Mouse (Mus musculus) C2C12 (cell line): ENCODE data around the gene Mmadhc.

Source experiments
- CEBPB ChIP-seq: IDR thresholded peaks from one replicate; pipeline ENCODE4 v1.6.1; 2011; ENCODE audit warnings: low read depth, mild to moderate bottlenecking, control low read depth, moderate library complexity
- CTCF ChIP-seq: IDR thresholded peaks from one replicate; pipeline ENCODE4 v1.5.1; 2011; ENCODE audit not compliant: control insufficient read depth, insufficient read depth, insufficient read length
- FOSL1 ChIP-seq: IDR thresholded peaks from one replicate; pipeline ENCODE4 v1.8.0; 2011; ENCODE audit warnings: mild to moderate bottlenecking, low read length; ENCODE audit not compliant: poor library complexity, insufficient read depth, severe bottlenecking
- MAX ChIP-seq: IDR thresholded peaks from one replicate; pipeline ENCODE4 v1.6.1; 2011; ENCODE audit warnings: mild to moderate bottlenecking, control low read depth
- MYOD1 ChIP-seq: IDR thresholded peaks from one replicate; pipeline ENCODE4 v1.6.1; 2011; ENCODE audit warnings: low read depth; ENCODE audit not compliant: control insufficient read depth, insufficient read length
- MYOG ChIP-seq: IDR thresholded peaks from one replicate; pipeline ENCODE4 v1.6.1; 2011; ENCODE audit not compliant: control insufficient read depth, insufficient read length; ENCODE audit errors: extremely low read depth
- USF1 ChIP-seq: IDR thresholded peaks from one replicate; pipeline ENCODE4 v1.6.1; 2011; ENCODE audit warnings: low read depth, mild to moderate bottlenecking, control low read depth, moderate library complexity

DNA sequence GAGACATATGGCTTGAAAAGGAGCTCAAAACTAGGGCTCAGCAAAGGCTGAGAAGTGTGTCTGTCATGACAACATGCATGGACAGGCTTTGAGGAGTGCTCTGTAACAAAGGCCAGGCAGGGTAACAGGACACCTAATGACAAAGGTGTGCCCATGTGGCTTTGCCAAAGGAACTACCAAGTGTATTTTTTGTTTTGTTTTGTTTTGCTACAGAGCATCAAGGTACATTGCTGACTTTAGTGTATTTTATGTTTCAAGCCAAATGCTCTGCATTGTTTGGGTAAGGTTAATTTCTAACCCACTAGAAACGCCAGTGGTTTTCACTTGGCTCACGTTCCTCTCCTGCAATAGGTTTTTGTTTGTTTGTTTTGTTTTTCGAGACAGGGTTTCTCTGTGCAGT lies 42.5 kb upstream of the Mmadhc start:
- no peak for TF ChIP-seq USF1
- no peak for TF ChIP-seq CTCF
- no peak for TF ChIP-seq CEBPB
- no peak for TF ChIP-seq MYOG
- TF ChIP-seq MAX = no peak
- TF ChIP-seq FOSL1 = no peak
- TF ChIP-seq MYOD1 = no peak
